Mouse (Mus musculus): Measurements from ENCODE around the gene Olfr1358. TPM values are rescaled to one million over a fixed set of nuclear protein-coding genes. Genes with fewer than 3 reads are reported as not detected.

Gene Olfr1358
- total and polyA plus RNA-seq, 3 experiments = not detected

DNA sequence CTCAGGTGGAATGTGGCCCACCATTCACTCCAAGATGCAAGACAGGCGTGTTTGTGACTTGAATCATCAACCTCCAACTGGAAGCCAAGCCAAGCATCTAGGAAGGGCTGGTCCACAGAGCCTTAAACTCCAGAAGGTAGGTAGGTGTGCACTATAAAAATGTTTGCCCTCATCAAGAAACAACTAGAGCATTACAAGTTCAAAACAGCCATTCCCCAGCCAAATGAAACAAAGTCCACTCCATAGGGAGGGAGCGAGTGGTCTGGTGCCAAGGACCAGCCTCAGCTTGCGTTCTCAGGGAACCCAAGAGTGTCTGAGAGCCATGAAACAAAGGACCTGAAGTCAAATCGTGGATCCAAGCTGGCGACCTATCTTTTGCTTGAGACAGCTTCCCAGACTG, 43.8 kb upstream of the Olfr1358 start:
- in situ Hi-C loops (cut with MboI; ENCODE audit: low pct_ligation_motif_present, low pct_unique_long_range_greater_than_20kb, low sequenced_read_pairs) = no loop called here
- H3K9me3 ChIP-seq (replicated peaks; ENCODE audit: low read length) = no peaks in the 10 kb centered on the region
- no peak for TF ChIP-seq ETS1 (conservative IDR thresholded peaks at IDR 0.05; ENCODE audit: low read depth, low read length)
- TF ChIP-seq MAZ (IDR thresholded peaks at IDR 0.05; ENCODE audit: low read depth, low read length) = no peak
- no peak for TF ChIP-seq GABPA (IDR thresholded peaks at IDR 0.05; ENCODE audit: insufficient replicate concordance, low read depth, low read length)
- no peak for TF ChIP-seq TCF12 (IDR thresholded peaks at IDR 0.05; ENCODE audit: low read depth, low read length)
- TF ChIP-seq ZMIZ1 (IDR thresholded peaks at IDR 0.05; ENCODE audit: low read depth, low read length) = no peak
- no peak for TF ChIP-seq EP300 (IDR thresholded peaks at IDR 0.05; ENCODE audit: low read length)
- H3K9ac ChIP-seq (ENCODE audit: insufficient read depth, low read depth) = no peak overlapping the region
- no peaks in the 10 kb centered on the region for H3K36me3 ChIP-seq (replicated peaks in 1 of 2; ENCODE audit: control insufficient read depth in 1 of 2, insufficient read depth in 1 of 2, low read length in 1 of 2)
- H3K4me1 ChIP-seq (ENCODE audit: control insufficient read depth in 1 of 2, insufficient read depth in 2 of 2) = peaks cover 4 to 8% of the 10 kb centered on the region in 2 experiments; a peak in 1 of 4 replicates
- no peak overlapping the region for H3K27ac ChIP-seq (ENCODE audit: insufficient read depth, low read depth)
- H3K27me3 ChIP-seq (replicated peaks) = peaks cover 63% of the 10 kb centered on the region
- dilution Hi-C loops (cut with MboI; ENCODE audit: extremely low pct_ligation_motif_present, extremely low pct_unique_long_range_greater_than_20kb, low sequenced_read_pairs) = no loop called here
- H3K4me2 ChIP-seq (ENCODE audit: insufficient read depth, low read depth, poor library complexity, severe bottlenecking) = no peak overlapping the region
- no peaks in the 10 kb centered on the region for H3K79me2 ChIP-seq (replicated peaks; ENCODE audit: control insufficient read depth, extremely low read depth, insufficient read depth, poor library complexity, severe bottlenecking)
- no peak overlapping the region for H3K4me3 ChIP-seq (replicated peaks in 1 of 3; ENCODE audit: low read depth in 2 of 3, low read length in 2 of 3, poor library complexity in 1 of 3)
- no peak for DNase-seq (ENCODE audit: extremely low read depth)

GRCm38 (mm10) chr10:78474759-78475158, 42.5 kb upstream of the Olfr1358 start:
- TF ChIP-seq MAX (IDR thresholded peaks at IDR 0.05; ENCODE audit: low read length) = no peak
- no peak for TF ChIP-seq NELFE (IDR thresholded peaks at IDR 0.05; ENCODE audit: low read depth, low read length)
- TF ChIP-seq MYC (IDR thresholded peaks at IDR 0.05; ENCODE audit: low read depth, low read length) = no peak
- no peak for TF ChIP-seq CHD1 (IDR thresholded peaks at IDR 0.05; ENCODE audit: low read depth, low read length)
- no peak for TF ChIP-seq MEF2A (IDR thresholded peaks at IDR 0.05; ENCODE audit: borderline replicate concordance, low read depth, low read length)
- no peak for TF ChIP-seq RAD21 (IDR thresholded peaks at IDR 0.05; ENCODE audit: low read depth, low read length)
- no peak for TF ChIP-seq JUN (IDR thresholded peaks at IDR 0.05; ENCODE audit: insufficient read depth, low read depth, low read length)
- no peak for TF ChIP-seq TCF12 (IDR thresholded peaks at IDR 0.05; ENCODE audit: low read depth, low read length)
- H3K9me3 ChIP-seq (replicated peaks; ENCODE audit: low read length) = no peaks in the 10 kb centered on the region
- no peaks in the 10 kb centered on the region for H3K36me3 ChIP-seq (replicated peaks in 1 of 2; ENCODE audit: control insufficient read depth in 1 of 2, insufficient read depth in 1 of 2, low read length in 1 of 2)
- no peak overlapping the region for H3K4me2 ChIP-seq (ENCODE audit: insufficient read depth, low read depth, poor library complexity, severe bottlenecking)
- H3K9ac ChIP-seq (ENCODE audit: insufficient read depth, low read depth) = no peak overlapping the region
- no peaks in the 10 kb centered on the region for H3K79me2 ChIP-seq (replicated peaks; ENCODE audit: control insufficient read depth, extremely low read depth, insufficient read depth, poor library complexity, severe bottlenecking)
- no peak overlapping the region for H3K27ac ChIP-seq (ENCODE audit: insufficient read depth, low read depth)
- dilution Hi-C loops (cut with MboI; ENCODE audit: extremely low pct_ligation_motif_present, extremely low pct_unique_long_range_greater_than_20kb, low sequenced_read_pairs) = no loop called here
- H3K27me3 ChIP-seq (replicated peaks) = peaks cover 56% of the 10 kb centered on the region
- no peak for DNase-seq (ENCODE audit: extremely low read depth)
- in situ Hi-C loops (cut with MboI; ENCODE audit: low pct_ligation_motif_present, low pct_unique_long_range_greater_than_20kb, low sequenced_read_pairs) = no loop called here
- H3K4me3 ChIP-seq (replicated peaks in 1 of 3; ENCODE audit: low read depth in 2 of 3, low read length in 2 of 3, poor library complexity in 1 of 3) = no peak overlapping the region
- H3K4me1 ChIP-seq (ENCODE audit: control insufficient read depth in 1 of 2, insufficient read depth in 2 of 2) = peaks cover 4 to 8% of the 10 kb centered on the region in 2 experiments; a peak in 1 of 4 replicates

DNA sequence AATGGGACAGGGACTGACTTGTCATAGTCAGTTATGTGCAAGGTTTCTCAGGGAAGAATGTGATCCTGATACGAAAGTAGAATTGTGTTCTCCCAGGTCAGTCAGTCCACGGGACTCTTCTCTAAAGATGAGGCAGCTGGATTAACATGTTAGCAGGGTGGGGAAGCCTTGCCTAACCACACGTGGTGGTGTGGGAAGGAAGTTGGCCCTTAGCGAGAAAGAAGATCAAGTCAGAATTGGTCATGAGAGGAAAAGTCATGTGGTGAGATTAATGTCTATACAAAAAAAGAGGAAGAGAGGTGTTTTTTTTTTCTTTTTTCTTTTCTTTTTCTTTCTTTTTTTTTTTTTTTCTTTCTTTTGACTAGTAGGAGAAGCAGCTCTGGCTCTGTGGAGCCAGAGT, 40.4 kb upstream of the Olfr1358 start:
- peak; percentile 45 for DNase-seq (ENCODE audit: extremely low read depth)
- dilution Hi-C loops (cut with MboI; ENCODE audit: extremely low pct_ligation_motif_present, extremely low pct_unique_long_range_greater_than_20kb, low sequenced_read_pairs) = no loop called here
- no peaks in the 10 kb centered on the region for H3K79me2 ChIP-seq (replicated peaks; ENCODE audit: control insufficient read depth, extremely low read depth, insufficient read depth, poor library complexity, severe bottlenecking)
- H3K9ac ChIP-seq (ENCODE audit: insufficient read depth, low read depth) = no peak overlapping the region
- peaks cover 8% of the 10 kb centered on the region for H3K9me3 ChIP-seq (replicated peaks; ENCODE audit: low read length)
- peaks cover 41% of the 10 kb centered on the region for H3K27me3 ChIP-seq (replicated peaks)
- TF ChIP-seq BHLHE40 (IDR thresholded peaks at IDR 0.05; ENCODE audit: low read depth, low read length) (0 out of 2 replicates have a peak, but pooled peaks have one; percentile 12), ZNF384 (IDR thresholded peaks at IDR 0.05; ENCODE audit: low read depth, low read length) (peak; percentile 83), HCFC1 (IDR thresholded peaks at IDR 0.05; ENCODE audit: low read depth, low read length) (no peak), E2F4 (IDR thresholded peaks at IDR 0.05; ENCODE audit: insufficient replicate concordance, low read depth, low read length) (no peak)
- H3K4me2 ChIP-seq (ENCODE audit: insufficient read depth, low read depth, poor library complexity, severe bottlenecking) = no peak overlapping the region
- no peaks in the 10 kb centered on the region for H3K36me3 ChIP-seq (replicated peaks in 1 of 2; ENCODE audit: control insufficient read depth in 1 of 2, insufficient read depth in 1 of 2, low read length in 1 of 2)
- in situ Hi-C loops (cut with MboI; ENCODE audit: low pct_ligation_motif_present, low pct_unique_long_range_greater_than_20kb, low sequenced_read_pairs) = no loop called here
- peaks cover 0 to 14% of the 10 kb centered on the region in 2 experiments; a peak in 2 of 4 replicates for H3K4me1 ChIP-seq (ENCODE audit: control insufficient read depth in 1 of 2, insufficient read depth in 2 of 2)
- H3K27ac ChIP-seq (ENCODE audit: insufficient read depth, low read depth) = no peak overlapping the region
- H3K4me3 ChIP-seq (replicated peaks in 1 of 3; ENCODE audit: low read depth in 2 of 3, low read length in 2 of 3, poor library complexity in 1 of 3) = no peak overlapping the region
